Mouse (Mus musculus) spleen, postnatal 14 days (tissue): ENCODE measurements around the gene Asic2.

Experiments
- DNase-seq, 2 experiments: peaks; one replicate each; pipeline ENCODE4 v3.0.0; 2021 to 2022; ENCODE audit warnings: low spot score in 2 of 2

Gene Asic2

GRCm38 (mm10) chr11:81202578-81202977, 765.7 kb downstream of the Asic2 start:
- DNase-seq = no peak

- DNase-seq = no peak
Observed at GRCm38 (mm10) chr11:81193856-81194255, 774.4 kb downstream of the Asic2 start.

- DNase-seq = no peak
Observed at GRCm38 (mm10) chr11:81192155-81192554, 776.1 kb downstream of the Asic2 start.

- DNase-seq = no peak
Observed at GRCm38 (mm10) chr11:81189103-81189502, 779.2 kb downstream of the Asic2 start.

GRCm38 (mm10) chr11:81187851-81188250, 780.4 kb downstream of the Asic2 start:
- no peak for DNase-seq

GRCm38 (mm10) chr11:81184721-81185120, 783.5 kb downstream of the Asic2 start:
- no peak for DNase-seq

GRCm38 (mm10) chr11:81164890-81165289, 803.4 kb downstream of the Asic2 start:
- no peak for DNase-seq

GRCm38 (mm10) chr11:81163056-81163455, 805.2 kb downstream of the Asic2 start:
- DNase-seq = no peak

GRCm38 (mm10) chr11:81153841-81154240, 814.4 kb downstream of the Asic2 start:
- DNase-seq = no peak

GRCm38 (mm10) chr11:81153161-81153840, 815.0 kb downstream of the Asic2 start:
- DNase-seq = no peak

- no peak for DNase-seq
Observed at GRCm38 (mm10) chr11:81152460-81153160, 815.6 kb downstream of the Asic2 start.

- no peak for DNase-seq
Observed at GRCm38 (mm10) chr11:81152021-81152385, 816.3 kb downstream of the Asic2 start.

- no peak for DNase-seq
Observed at GRCm38 (mm10) chr11:81151286-81152020, 816.8 kb downstream of the Asic2 start.

GRCm38 (mm10) chr11:81150621-81151020, 817.6 kb downstream of the Asic2 start:
- no peak for DNase-seq

- DNase-seq = no peak
Observed at GRCm38 (mm10) chr11:81148423-81148822, 819.8 kb downstream of the Asic2 start.

GRCm38 (mm10) chr11:81146574-81147157, 821.6 kb downstream of the Asic2 start:
- DNase-seq = no peak

GRCm38 (mm10) chr11:81135141-81135540, 833.1 kb downstream of the Asic2 start:
- DNase-seq = no peak

- no peak for DNase-seq
Observed at GRCm38 (mm10) chr11:81133950-81134349, 834.3 kb downstream of the Asic2 start.

GRCm38 (mm10) chr11:81132669-81133068, 835.6 kb downstream of the Asic2 start:
- DNase-seq = no peak

GRCm38 (mm10) chr11:81124363-81124762, 843.9 kb downstream of the Asic2 start:
- no peak for DNase-seq

- DNase-seq = no peak
Observed at GRCm38 (mm10) chr11:81120024-81120576, 848.2 kb downstream of the Asic2 start.

- no peak for DNase-seq
Observed at GRCm38 (mm10) chr11:81118055-81118454, 850.2 kb downstream of the Asic2 start.
